ENCODE assay signal across 7 mouse cellular contexts in genomic region chr9:107534408-107535202, GRCm38 (mm10). TPM values are rescaled to one million over a fixed set of nuclear protein-coding genes. Genes with fewer than 3 reads are reported as not detected.
A peak's percentile ranks its signal among the peaks of the same experiment; 100 is the strongest.
DNase-seq lines count a peak whose midpoint lies in the region; ATAC-seq and TF ChIP-seq lines count a peak whose summit lies in the region.

No protein-coding gene starts in this region.

- H3K4me2 ChIP-seq in heart, embryonic 14.5 days (ENCODE audit: low read length): peak overlapping the region; percentile 91
- H3K4me2 ChIP-seq in limb, embryonic 15.5 days: peak overlapping the region; percentile 81
- peak overlapping the region; percentile 86 for H3K4me2 ChIP-seq in myocyte (ENCODE audit: low read depth)

- no peaks in the 10 kb centered on the region for H3K27me3 ChIP-seq in testis, adult 2 months (ENCODE audit: control insufficient read depth, insufficient read depth, low read length)
- H3K27me3 ChIP-seq in heart, embryonic 14.5 days (ENCODE audit: control insufficient read depth, insufficient read depth, low read length): no peaks in the 10 kb centered on the region
- H3K27me3 ChIP-seq in limb, embryonic 15.5 days: peaks cover under 1% of the 10 kb centered on the region; the same call in 1 of the 2 replicates
- H3K27me3 ChIP-seq in myocyte (ENCODE audit: control insufficient read depth, insufficient read depth, insufficient read length): no peaks in the 10 kb centered on the region

- peak overlapping the region; percentile 93 for H3K9ac ChIP-seq in heart, embryonic 14.5 days (ENCODE audit: low read length)
- peak overlapping the region; percentile 77 for H3K9ac ChIP-seq in limb, embryonic 15.5 days

- H3K27ac ChIP-seq in testis, adult 2 months (ENCODE audit: control insufficient read depth, insufficient read depth, low read depth, low read length): peak overlapping the region; percentile 99
- H3K27ac ChIP-seq in heart, embryonic 14.5 days (replicated peaks in 1 of 2; ENCODE audit: control insufficient read depth in 1 of 2, insufficient read depth in 1 of 2, low read depth in 2 of 2, low read length in 2 of 2): peak overlapping the region; percentile 83; a peak in 3 of 4 replicates
- peak overlapping the region; percentile 93 for H3K27ac ChIP-seq in limb, embryonic 15.5 days

- TF ChIP-seq CTCF in testis, adult 2 months (IDR thresholded peaks at IDR 0.05; ENCODE audit: control insufficient read depth, insufficient read depth, insufficient replicate concordance, low read depth, low read length): 0 out of 2 replicates have a peak, but pooled peaks have one; percentile 0

- DNase-seq in testis, postnatal 10 days (ENCODE audit: low spot score): no peak
- DNase-seq in cerebellum, postnatal 14 days: peak; percentile 74 to 81
- DNase-seq in layer of hippocampus, postnatal 14 days (ENCODE audit: low spot score in 2 of 2): no peak

- peaks cover 12% of the 10 kb centered on the region for H3K4me1 ChIP-seq in testis, adult 2 months (ENCODE audit: control insufficient read depth, insufficient read depth, low read length)
- H3K4me1 ChIP-seq in heart, embryonic 14.5 days (ENCODE audit: control insufficient read depth in 2 of 2, insufficient read depth in 2 of 2, low read length in 2 of 2): peaks cover 22 to 29% of the 10 kb centered on the region in 2 experiments
- peaks cover 29% of the 10 kb centered on the region for H3K4me1 ChIP-seq in limb, embryonic 15.5 days

- no peaks in the 10 kb centered on the region; the same call in none of the 2 replicates for H3K36me3 ChIP-seq in testis, adult 2 months (ENCODE audit: control insufficient read depth, insufficient read depth, low read length)
- H3K36me3 ChIP-seq in heart, embryonic 14.5 days (ENCODE audit: control insufficient read depth, insufficient read depth, low read length): peaks cover 25% of the 10 kb centered on the region
- peaks cover 23% of the 10 kb centered on the region for H3K36me3 ChIP-seq in limb, embryonic 15.5 days
- peaks cover 10% of the 10 kb centered on the region for H3K36me3 ChIP-seq in myocyte (ENCODE audit: control insufficient read depth, insufficient read depth)

- no peaks in the 10 kb centered on the region for H3K9me3 ChIP-seq in heart, embryonic 14.5 days (ENCODE audit: control insufficient read depth, low read length)
- no peaks in the 10 kb centered on the region for H3K9me3 ChIP-seq in limb, embryonic 15.5 days

- no peak for ATAC-seq in heart, embryonic 14.5 days (ENCODE audit: insufficient number of reproducible peaks, insufficient read depth, low FRiP score, low read depth)
- no peak for ATAC-seq in limb, embryonic 15.5 days (ENCODE audit: insufficient number of reproducible peaks, low FRiP score, low TSS enrichment, low read depth)

- WGBS in heart, embryonic 14.5 days: under 1% methylated on average over 40 of the region's 40 CpGs
- under 1% methylated on average over 40 of the region's 40 CpGs for WGBS in limb, embryonic 15.5 days

- no peak for TF ChIP-seq POLR2A in testis, adult 2 months (IDR thresholded peaks at IDR 0.05; ENCODE audit: control insufficient read depth, low read depth, low read length)
- TF ChIP-seq POLR2A in myocyte (IDR thresholded peaks at IDR 0.05; ENCODE audit: insufficient read length, low read depth): no peak

- peaks cover 34% of the 10 kb centered on the region for H3K79me2 ChIP-seq in myocyte (ENCODE audit: control insufficient read depth, insufficient read depth)

- peak overlapping the region; percentile 73 for H3ac ChIP-seq in myocyte (ENCODE audit: control insufficient read depth, insufficient read length)

- peak overlapping the region; percentile 99 for H3K4me3 ChIP-seq in testis, adult 2 months (ENCODE audit: control insufficient read depth, low read depth, low read length)
- H3K4me3 ChIP-seq in heart, embryonic 14.5 days (ENCODE audit: control insufficient read depth in 1 of 2, insufficient read depth in 1 of 2, low read depth in 1 of 2, low read length in 2 of 2): peak overlapping the region; percentile 86 to 96
- H3K4me3 ChIP-seq in limb, embryonic 15.5 days: peak overlapping the region; percentile 81
- H3K4me3 ChIP-seq in myocyte: peak overlapping the region; percentile 92

TF ChIP-seq in myocyte, 11 proteins besides CTCF, POLR2A, EP300 and RAD21:
- TF ChIP-seq MYOG (IDR thresholded peaks at IDR 0.05; ENCODE audit: control insufficient read depth in 1 of 3, insufficient read depth in 1 of 3, insufficient read length in 2 of 3, low read depth in 2 of 3) (no peak), REST (IDR thresholded peaks at IDR 0.05; ENCODE audit: insufficient read depth, insufficient read length) (no peak), CEBPB (IDR thresholded peaks at IDR 0.05; ENCODE audit: insufficient read depth, poor library complexity, severe bottlenecking) (no peak), TCF12 (IDR thresholded peaks at IDR 0.05; ENCODE audit: insufficient read depth, poor library complexity, severe bottlenecking) (no peak), MAX (IDR thresholded peaks at IDR 0.05; ENCODE audit: low read depth) (no peak), SRF (IDR thresholded peaks at IDR 0.05; ENCODE audit: control insufficient read depth, insufficient read length, low read depth) (no peak), POLR2AphosphoS2 (IDR thresholded peaks at IDR 0.05; ENCODE audit: insufficient read length, low read depth) (no peak), USF1 (IDR thresholded peaks at IDR 0.05; ENCODE audit: low read depth) (no peak), TCF3 (IDR thresholded peaks at IDR 0.05; ENCODE audit: insufficient read length, low read depth) (no peak), MYOD1 (IDR thresholded peaks at IDR 0.05; ENCODE audit: control insufficient read depth in 1 of 3, insufficient read length in 2 of 3, low read depth in 2 of 3) (no peak), E2F4 (IDR thresholded peaks at IDR 0.05; ENCODE audit: insufficient read depth) (no peak)
TF ChIP-seq in myocyte: peak in this region for 0.

RNA-seq across cellular contexts. Expression of gene Tmem115, which starts 0.9 kb away (rescaled TPM):
- polyA plus RNA-seq in testis, adult 2 months (2012; rRNA removed): 38.3 and 46.9 TPM in 2 replicates
- 38.6 and 39.7 TPM in 2 replicates for polyA plus RNA-seq in heart, embryonic 14.5 days (2014; fragmentation: Nextera tagmentation; extraction: Ambion mirVana)
- polyA plus RNA-seq in limb, embryonic 15.5 days (2015; fragmentation: Nextera tagmentation; extraction: Ambion mirVana): 51.1 and 51.8 TPM in 2 replicates
- polyA plus RNA-seq in myocyte (2012; fragmentation: generic; extraction: Trizol): 43.4 TPM
- 10 to 100 TPM; 33.3 to 38.1 TPM for total RNA-seq in layer of hippocampus, postnatal 14 days (2021)

RNA-seq across cellular contexts. Expression of gene Cyb561d2, which starts 7.4 kb away (rescaled TPM):
- polyA plus RNA-seq in testis, adult 2 months (2012; rRNA removed): 28.3 and 29.4 TPM in 2 replicates
- polyA plus RNA-seq in heart, embryonic 14.5 days (2014; fragmentation: Nextera tagmentation; extraction: Ambion mirVana): 17.6 and 22.8 TPM in 2 replicates
- 25.9 and 26.0 TPM in 2 replicates for polyA plus RNA-seq in limb, embryonic 15.5 days (2015; fragmentation: Nextera tagmentation; extraction: Ambion mirVana)
- 18.8 TPM for polyA plus RNA-seq in myocyte (2012; fragmentation: generic; extraction: Trizol)
- 10 to 100 TPM; 16.7 to 17.8 TPM for total RNA-seq in layer of hippocampus, postnatal 14 days (2021)

RNA-seq across cellular contexts. Expression of gene Nprl2, which starts 7.4 kb away (rescaled TPM):
- 34.7 and 40.3 TPM in 2 replicates for polyA plus RNA-seq in testis, adult 2 months (2012; rRNA removed)
- 28.4 and 31.6 TPM in 2 replicates for polyA plus RNA-seq in heart, embryonic 14.5 days (2014; fragmentation: Nextera tagmentation; extraction: Ambion mirVana)
- polyA plus RNA-seq in limb, embryonic 15.5 days (2015; fragmentation: Nextera tagmentation; extraction: Ambion mirVana): 40.4 and 44.1 TPM in 2 replicates
- polyA plus RNA-seq in myocyte (2012; fragmentation: generic; extraction: Trizol): 24.6 TPM
- total RNA-seq in layer of hippocampus, postnatal 14 days (2021): 10 to 100 TPM; 28.7 to 34.5 TPM

RNA-seq across cellular contexts. Expression of gene Zmynd10, which starts 12.5 kb away (rescaled TPM):
- polyA plus RNA-seq in testis, adult 2 months (2012; rRNA removed): 245 and 272 TPM in 2 replicates
- polyA plus RNA-seq in heart, embryonic 14.5 days (2014; fragmentation: Nextera tagmentation; extraction: Ambion mirVana): 0.27 TPM in 1 of 2 replicates, not detected in the other
- 1.0 and 1.3 TPM in 2 replicates for polyA plus RNA-seq in limb, embryonic 15.5 days (2015; fragmentation: Nextera tagmentation; extraction: Ambion mirVana)
- 0.52 TPM for polyA plus RNA-seq in myocyte (2012; fragmentation: generic; extraction: Trizol)
- 1 to 10 TPM; 2.0 to 3.7 TPM for total RNA-seq in layer of hippocampus, postnatal 14 days (2021)

RNA-seq across cellular contexts. Expression of gene Rassf1, which starts 16.8 kb away (rescaled TPM):
- 62.8 and 63.4 TPM in 2 replicates for polyA plus RNA-seq in testis, adult 2 months (2012; rRNA removed)
- polyA plus RNA-seq in heart, embryonic 14.5 days (2014; fragmentation: Nextera tagmentation; extraction: Ambion mirVana): 42.5 and 47.7 TPM in 2 replicates
- polyA plus RNA-seq in limb, embryonic 15.5 days (2015; fragmentation: Nextera tagmentation; extraction: Ambion mirVana): 89.7 and 95.4 TPM in 2 replicates
- polyA plus RNA-seq in myocyte (2012; fragmentation: generic; extraction: Trizol): 59.3 TPM
- 10 to 100 TPM; 14.5 to 16.0 TPM for total RNA-seq in layer of hippocampus, postnatal 14 days (2021)

Comparison
In these comparisons a context has a peak if more than half of its experiments do, and no peak if none do; other contexts are left out.
1. DNase-seq: peak in cerebellum, postnatal 14 days (2 of 2); none in testis, postnatal 10 days (single experiment) and layer of hippocampus, postnatal 14 days (0 of 2).
2. Peak in every context shown above with its lines, with median percentiles within 50 percentile points of each other: H3K27ac ChIP-seq, H3K4me3 ChIP-seq and H3K4me2 ChIP-seq.